ENCODE assay signal across 8 mouse cellular contexts in the genomic region with DNA sequence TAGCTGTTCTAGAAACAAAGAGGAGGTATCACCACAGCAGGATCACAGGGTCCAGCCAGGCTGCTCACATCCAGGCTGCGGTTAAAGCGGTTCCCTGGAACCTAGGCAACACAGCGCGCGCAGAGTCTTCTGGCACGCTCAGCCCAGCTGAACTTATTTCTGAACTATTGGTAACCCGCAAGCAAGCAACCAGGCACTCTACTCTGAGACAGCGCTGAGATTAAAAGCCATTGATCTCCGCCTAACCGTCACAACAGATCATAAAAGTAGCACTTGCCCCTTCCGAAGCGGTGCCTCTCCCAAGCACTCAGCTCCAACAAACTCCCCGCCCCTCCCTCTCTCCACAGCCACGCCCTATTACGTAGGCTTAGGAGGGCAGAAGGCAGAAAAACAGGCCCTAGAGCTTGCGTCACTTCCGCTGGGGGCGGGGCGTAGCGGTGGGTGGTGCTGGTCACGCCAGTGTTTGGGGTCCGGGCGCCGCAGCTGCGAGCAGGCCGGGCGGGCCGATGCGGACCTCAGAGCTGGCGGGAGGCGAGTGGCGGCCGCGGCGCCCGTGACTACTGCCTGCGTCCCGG. TPM values are rescaled to one million over a fixed set of nuclear protein-coding genes. Genes with fewer than 3 reads are reported as not detected.
DNase-seq lines count a peak whose midpoint lies in the region; ATAC-seq lines count a peak whose summit lies in the region.

No protein-coding gene starts in this region.

- peak overlapping the region; percentile 98 for H3K27ac ChIP-seq in hindbrain, embryonic 14.5 days

- no peaks in the 10 kb centered on the region for H3K27me3 ChIP-seq in hindbrain, embryonic 14.5 days (ENCODE audit: control insufficient read depth, insufficient read depth, low read length)

- under 1% methylated on average over 38 of the region's 38 CpGs for WGBS in hindbrain, embryonic 14.5 days

- no peaks in the 10 kb centered on the region for H3K36me3 ChIP-seq in hindbrain, embryonic 14.5 days (replicated peaks; ENCODE audit: control insufficient read depth, insufficient read depth)

- peak overlapping the region; percentile 86 for H3K4me2 ChIP-seq in hindbrain, embryonic 14.5 days (replicated peaks)

- no peaks in the 10 kb centered on the region for H3K9me3 ChIP-seq in hindbrain, embryonic 14.5 days (ENCODE audit: control insufficient read depth, low read length)

- peak; percentile 99 for DNase-seq in NIH3T3 (ENCODE audit: low read depth)
- DNase-seq in cerebellum, postnatal 10 days, result peak; percentile 100
- peak; percentile 96 to 99 for DNase-seq in frontal cortex, postnatal 14 days (ENCODE audit: low spot score in 2 of 2)
- DNase-seq in hindbrain, embryonic 14.5 days (ENCODE audit: low spot score), result peak; percentile 99
- DNase-seq in layer of hippocampus, postnatal 36 days, result peak; percentile 99
- DNase-seq in lung, postnatal 36 days, result peak; percentile 100
- DNase-seq in retina, postnatal 1 day, result peak; percentile 99
- peak; percentile 99 for DNase-seq in urinary bladder, adult 18-20 months (ENCODE audit: low spot score in 2 of 2)

- peak; percentile 99 for ATAC-seq in hindbrain, embryonic 14.5 days (ENCODE audit: low FRiP score)

- peak overlapping the region; percentile 88 for H3K4me3 ChIP-seq in hindbrain, embryonic 14.5 days (replicated peaks; ENCODE audit: low read length)

- peak overlapping the region; percentile 89 for H3K9ac ChIP-seq in hindbrain, embryonic 14.5 days

- H3K4me1 ChIP-seq in hindbrain, embryonic 14.5 days (replicated peaks; ENCODE audit: control insufficient read depth, insufficient read depth, low read length), result peaks cover 14% of the 10 kb centered on the region

RNA-seq across cellular contexts. Expression of a gene that starts 47.6 kb away (rescaled TPM):
- 142 and 165 TPM in 2 replicates for polyA plus RNA-seq in hindbrain, embryonic 14.5 days (2014; fragmentation: Nextera tagmentation; extraction: Ambion mirVana)
- 100 to 1,000 TPM; 117 to 127 TPM for total RNA-seq in layer of hippocampus, postnatal 36 days (2021)

RNA-seq across cellular contexts. Expression of a gene that starts 58.7 kb away (rescaled TPM):
- 38.2 and 48.7 TPM in 2 replicates for polyA plus RNA-seq in hindbrain, embryonic 14.5 days (2014; fragmentation: Nextera tagmentation; extraction: Ambion mirVana)
- 10 to 100 TPM; 36.9 to 39.1 TPM for total RNA-seq in layer of hippocampus, postnatal 36 days (2021)

RNA-seq across cellular contexts. Expression of a gene that starts 59.9 kb away (rescaled TPM):
- polyA plus RNA-seq in hindbrain, embryonic 14.5 days (2014; fragmentation: Nextera tagmentation; extraction: Ambion mirVana), result 155 and 170 TPM in 2 replicates
- 100 to 1,000 TPM; 531 TPM for total RNA-seq in layer of hippocampus, postnatal 36 days (2021)

Comparison
In these comparisons a context has a peak if more than half of its experiments do, and no peak if none do; other contexts are left out.
1. Peak in every context shown above with its lines: DNase-seq, ATAC-seq, H3K4me3 ChIP-seq and H3K27ac ChIP-seq.